Mouse (Mus musculus) right cerebral cortex, postnatal 25 days (tissue): ENCODE measurements at regions not wholly inside any gene's neighbourhood (a gene's known extent, or its start where the extent isn't known, plus 50 kb on each side); places are given as distances from the start of the nearest gene placed in this dataset.

Source experiments
- DNase-seq: peaks from one replicate; pipeline ENCODE4 v3.0.0; 2022

DNA sequence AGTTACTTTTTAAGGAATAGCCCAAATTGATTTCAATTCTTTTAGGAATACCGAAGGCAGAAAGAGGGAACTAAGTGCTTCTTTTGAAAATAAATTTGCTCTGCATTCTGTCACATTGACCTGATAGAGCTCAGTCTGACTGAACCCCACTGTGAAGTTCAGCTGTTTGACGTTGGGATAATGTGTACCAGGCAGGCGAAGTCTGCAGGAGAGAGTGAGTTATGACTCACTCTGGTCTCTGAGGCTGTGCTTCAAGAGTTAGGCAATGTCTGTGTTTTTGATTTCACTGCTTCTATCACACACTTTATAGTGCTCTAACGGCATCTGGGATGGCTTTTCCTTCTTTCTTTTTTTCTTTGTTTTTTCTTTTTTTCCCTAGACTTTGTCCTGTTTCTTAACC, 283.5 kb downstream of the Naf1 start:
- no peak for DNase-seq

DNA sequence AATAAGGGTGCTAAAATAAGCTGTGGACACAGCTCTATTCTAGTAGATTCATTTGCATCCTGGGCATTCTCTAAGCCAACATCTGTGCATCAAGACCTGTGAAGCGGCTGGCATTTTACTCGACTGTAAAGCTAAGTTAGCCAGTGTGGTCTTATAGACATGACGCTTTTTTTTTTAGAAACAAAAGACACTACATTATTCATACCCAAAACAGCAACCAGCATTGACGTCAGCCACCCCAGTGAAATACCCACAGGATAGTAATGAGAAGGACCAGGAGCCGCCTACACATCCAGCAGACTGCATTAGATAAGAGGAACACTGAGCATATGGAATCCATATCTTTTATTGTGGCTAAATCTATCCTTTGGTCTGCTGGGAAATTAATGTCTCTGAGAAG, 321.7 kb downstream of the Naf1 start:
- DNase-seq: peak; percentile 61

DNA sequence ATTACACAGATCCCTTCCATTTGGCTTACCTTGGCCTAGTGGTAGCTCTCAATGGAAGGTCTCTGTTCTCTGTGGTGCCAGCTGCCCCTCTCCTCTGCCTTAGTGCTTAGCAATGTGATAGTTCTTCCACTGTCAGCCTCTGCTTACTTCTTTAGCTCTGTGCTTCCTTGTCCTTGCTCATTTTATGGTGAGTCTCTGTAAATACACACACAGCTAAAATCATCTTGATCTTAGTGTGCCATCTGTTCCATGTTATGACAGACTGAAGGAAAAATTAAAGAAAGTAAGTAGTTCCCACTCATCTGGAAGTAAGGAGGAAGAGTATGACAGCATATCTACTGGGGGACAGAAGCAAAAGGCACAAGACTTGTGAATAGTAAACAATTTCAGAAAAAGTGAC, 324.4 kb upstream of the Nat3 start:
- DNase-seq: no peak

DNA sequence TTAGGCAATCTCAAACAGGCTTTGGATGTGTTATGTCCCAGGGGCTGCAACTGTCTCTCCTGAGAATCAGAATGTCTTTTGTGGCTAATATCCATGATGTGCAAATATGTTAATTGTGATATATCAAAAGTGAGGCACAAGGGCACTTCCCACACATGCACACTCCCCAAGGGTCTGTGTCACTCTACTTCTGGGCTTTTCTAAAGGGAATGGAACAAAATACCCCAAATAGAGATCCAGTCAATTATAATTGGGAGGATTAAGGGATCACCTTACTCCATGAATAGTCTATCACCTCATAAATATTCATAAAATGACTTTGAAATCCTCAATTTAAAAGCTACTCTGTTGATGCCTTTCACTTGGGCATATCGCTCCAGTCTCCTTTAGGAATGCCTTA, 317.6 kb upstream of the Nat3 start:
- DNase-seq: no peak

DNA sequence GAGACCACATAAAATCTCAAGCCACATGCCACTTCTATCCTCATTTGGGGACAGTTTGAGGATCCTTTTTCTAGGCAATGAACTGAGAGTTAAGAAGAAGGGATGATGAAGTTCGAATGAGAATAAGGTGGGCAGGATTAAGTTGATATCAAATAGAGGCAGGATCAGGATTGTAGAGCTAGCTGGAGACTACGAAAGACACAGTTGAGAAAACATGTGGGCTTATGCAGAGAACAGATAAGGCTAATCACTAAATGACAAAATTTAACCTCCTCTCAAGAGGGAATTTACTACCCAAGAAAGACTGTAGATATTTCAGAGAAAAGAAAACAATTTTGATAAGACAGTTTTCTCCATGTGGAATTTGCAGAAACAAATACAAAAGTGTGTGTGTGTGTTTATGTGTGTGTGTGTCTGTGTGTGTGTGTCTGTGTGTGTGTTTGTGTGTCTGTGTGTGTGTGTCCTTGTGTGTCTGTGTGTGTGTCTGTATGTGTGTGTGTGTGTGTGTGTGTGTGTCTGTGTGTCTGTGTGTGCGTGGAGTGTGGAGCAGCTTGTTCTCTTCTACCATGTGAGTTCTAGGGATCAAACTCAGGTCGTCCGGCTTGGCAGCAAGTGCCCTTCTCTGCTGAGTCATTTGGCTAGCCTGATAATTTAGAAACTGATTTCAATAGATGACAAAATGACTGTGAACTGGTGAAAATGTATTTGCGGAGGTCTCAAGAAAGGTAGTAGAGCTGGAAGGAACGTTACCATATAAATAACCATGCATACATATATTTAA, 291.5 kb upstream of the Nat3 start:
- DNase-seq: no peak

DNA sequence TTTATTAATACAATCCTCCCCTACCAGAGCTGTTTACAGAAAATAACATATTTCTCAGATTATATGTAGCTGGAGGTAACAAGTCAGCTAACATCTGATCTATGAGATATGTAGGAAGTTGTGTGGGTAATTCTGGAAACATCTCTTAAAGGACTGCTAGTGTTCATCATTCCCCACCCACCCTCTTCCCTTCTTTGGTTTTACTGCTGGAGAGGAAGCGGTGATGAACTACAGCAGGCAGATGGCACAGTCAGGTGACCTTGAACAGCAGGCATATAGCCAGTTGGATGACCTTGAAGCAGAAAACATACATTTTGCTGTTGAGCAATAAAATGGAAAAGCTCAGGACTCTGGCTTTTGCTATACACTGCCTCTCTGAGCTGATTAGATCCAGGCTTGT, 284.7 kb upstream of the Nat3 start:
- no peak for DNase-seq

DNA sequence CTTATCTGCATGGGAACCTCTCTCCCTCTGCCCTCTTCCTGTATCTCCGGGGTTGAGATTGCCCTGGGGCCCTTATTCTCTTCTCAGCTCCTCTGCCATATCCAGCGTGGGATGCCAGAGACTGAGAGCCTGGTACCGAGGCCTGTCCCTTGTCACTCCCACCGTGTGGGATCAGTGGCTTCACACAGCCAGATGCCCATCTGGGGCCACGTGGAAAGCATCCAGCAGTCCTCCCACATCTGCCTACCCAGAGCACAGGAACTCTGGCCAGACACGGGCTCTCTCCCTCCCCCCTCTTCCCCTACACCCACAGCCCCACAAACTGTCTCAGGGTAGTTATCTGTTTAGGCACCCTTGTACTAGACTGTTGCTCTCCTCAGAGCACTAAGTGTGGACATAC, 244.9 kb upstream of the Nat3 start:
- no peak for DNase-seq

DNA sequence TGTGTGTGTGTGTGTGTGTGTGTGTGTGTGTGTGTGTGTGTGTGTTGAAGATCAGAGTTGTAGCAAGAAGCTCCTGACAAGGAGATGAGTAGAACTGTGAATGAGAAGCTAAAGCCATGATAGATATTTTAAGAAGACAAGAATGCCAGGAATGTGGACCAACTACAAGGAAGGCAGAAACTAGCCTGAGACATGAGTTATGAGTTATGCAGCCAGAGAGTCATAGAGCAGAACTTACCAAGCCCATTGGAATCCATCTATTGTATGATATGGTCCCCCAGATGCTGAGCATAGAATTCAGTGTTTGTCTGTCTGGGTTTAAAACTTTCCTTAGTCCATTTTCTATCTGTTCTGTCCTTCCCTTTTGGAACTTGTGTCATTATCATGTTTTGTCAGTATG, 244.2 kb upstream of the Nat3 start:
- no peak for DNase-seq

DNA sequence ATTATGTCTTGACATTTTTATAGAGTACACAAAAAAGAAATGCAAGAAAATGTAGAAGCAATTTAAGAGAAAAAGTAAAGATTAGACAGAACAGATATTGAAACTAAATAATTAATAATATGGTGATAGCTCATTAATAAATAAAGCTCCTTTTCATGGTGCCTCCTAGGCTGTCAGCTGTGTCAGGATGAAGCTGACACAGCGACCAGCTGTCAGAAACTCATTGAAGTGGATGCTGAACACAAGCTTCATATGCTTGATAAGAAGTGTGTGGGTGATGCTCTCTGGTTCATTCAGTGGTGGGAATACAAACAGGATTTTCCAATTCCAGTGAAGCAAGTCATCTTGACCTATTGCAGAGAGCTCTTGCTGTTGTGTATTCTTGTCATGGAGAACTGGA, 213.2 kb upstream of the Nat3 start:
- DNase-seq: no peak

DNA sequence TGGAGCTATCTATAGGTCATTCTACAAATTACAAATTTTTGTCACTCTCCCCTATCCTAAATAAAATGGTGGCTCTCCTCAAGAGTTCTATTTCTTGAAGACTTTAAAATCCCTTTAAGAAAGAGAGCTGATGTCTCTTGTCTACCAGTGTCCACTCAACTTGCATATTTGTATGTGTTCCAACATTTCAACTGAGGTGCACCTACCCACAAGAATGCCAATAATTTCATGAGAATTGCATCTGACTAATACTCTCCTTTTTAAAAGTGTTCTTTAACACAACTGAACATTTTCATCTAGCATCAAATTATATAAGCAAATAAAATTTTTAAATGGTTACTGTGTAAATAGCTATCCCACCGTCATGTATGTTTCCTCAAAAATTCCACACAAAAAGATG, 206.3 kb upstream of the Nat3 start:
- no peak for DNase-seq

DNA sequence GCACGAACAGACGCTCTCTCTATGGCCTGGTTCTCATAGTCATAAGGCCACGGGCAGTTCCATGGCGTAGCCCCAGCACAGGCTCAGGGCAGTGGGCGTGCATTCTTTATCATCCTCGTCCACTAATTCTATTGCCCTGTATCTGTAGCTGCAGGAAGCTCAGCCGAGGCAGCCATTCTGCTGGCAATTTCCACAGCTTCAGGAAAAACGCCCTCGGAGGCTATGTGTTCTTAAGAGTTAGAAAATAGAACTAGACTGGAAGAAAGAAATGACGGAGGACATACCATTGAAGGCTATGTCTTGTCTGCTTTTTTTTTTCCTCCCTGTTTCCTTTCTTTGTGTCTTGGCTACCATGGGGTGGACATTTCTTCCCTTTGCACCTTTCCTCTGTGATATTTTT, 205.0 kb upstream of the Nat3 start:
- no peak for DNase-seq

DNA sequence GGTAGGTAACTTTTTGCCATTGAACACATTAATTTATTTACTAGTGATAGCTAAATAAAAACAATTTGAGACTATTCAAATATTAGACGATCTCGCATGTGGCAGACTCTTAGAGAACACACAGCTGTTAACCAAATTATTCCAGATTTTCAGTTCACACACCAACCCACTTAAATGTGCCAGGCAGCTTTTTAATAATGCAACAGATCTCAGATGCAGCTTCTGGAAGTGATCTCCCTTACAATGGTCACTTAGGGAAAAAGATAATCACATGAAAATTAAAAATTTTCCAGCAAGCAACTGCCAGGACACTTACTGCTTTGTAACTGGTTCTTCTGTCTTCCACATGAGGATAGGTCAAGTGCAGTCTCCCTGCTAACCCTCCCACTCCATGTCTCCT, 203.1 kb upstream of the Nat3 start:
- DNase-seq: no peak

DNA sequence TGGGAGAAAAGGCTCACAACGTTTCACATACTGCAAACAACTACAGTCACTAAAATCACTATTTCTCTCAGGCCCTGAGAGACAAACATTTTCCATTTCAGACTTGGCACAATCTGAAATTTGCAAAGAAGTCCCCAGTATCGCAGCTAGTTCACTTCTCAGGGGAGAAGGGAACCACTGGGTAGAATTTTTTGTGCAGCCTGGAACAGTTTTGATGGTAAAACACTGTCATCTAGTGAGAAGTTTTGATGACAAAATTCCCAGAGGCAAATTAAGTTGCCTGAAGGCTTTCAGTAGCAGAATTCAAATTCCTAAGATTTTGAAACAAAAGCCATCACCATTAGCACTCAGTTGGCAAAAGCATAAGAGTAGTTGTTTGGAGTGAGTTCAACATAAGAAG, 195.2 kb upstream of the Nat3 start:
- no peak for DNase-seq

DNA sequence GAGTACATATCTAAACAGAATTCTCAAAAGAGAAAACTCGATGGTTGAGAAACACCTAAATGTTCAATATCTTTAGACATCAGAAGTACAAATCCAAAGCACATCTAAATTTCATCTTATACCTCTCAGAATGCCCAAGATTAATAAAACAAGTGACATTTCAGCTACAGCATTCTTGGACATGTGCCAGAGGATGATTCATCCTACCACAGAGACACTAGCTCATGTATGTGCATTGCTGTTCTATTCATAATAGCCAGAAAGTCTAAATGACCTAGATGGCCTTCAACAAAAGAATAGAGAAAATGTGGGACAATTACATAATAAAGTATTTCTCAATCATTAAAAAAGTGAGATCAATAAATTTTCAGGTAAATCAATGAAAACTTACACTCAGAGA, 146.6 kb upstream of the Nat3 start:
- no peak for DNase-seq

DNA sequence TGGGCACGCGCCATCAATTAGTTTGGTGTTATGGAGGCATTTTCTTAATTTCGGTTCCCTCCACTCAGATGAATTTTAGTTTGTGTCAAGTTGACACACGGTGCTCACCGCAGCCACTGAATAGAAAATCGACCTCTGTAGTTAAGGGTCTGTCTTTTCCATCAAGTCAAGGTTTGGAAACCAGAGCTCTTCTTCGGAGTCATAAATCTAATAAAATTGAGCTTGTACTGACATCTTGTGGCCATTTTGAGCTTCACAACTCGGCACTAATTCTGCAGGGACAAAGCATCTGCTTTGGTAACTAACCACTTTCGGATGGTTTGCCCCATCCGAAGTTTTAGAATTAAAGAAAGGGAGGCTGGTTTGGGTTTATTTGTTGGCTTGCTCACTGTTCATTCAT, 117.7 kb upstream of the Nat3 start:
- no peak for DNase-seq

DNA sequence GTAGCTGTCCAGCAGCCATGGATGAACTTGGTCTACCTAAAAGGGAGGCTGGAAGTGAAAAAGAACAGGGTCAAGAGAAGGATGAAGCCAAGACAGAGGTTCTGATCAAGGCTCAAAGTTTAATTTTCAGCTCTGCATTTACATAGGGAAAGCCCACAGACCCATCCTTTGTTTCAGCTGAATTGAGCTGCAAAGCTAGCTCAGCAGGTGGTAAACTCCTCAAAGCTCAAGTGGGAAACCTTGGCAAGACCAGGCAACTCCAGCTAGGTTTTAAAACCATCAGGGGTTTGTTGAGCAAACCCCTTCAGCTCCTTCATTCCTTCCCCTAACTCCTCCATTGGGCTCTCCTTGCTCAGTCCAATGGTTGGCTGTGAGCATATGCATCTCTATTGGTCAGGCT, 108.8 kb upstream of the Nat3 start:
- no peak for DNase-seq

DNA sequence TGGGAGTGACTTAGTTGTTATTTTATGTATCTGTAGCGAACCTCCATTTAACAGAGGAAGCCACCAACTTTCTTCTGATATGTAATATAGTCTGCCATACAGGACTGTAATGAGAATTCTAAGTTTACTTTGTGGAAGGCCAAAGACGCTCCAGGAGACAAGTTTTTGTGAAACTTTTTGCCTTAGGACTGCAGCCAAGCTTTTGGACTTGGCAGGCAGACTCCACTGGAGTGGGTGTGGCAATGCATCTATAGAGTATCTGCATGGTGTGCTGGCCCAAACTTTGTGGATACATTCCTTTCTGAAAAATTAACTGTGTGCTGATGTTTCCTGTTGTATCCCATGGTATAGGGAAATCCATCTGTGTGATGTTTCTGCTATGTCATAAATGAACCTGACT, 101.1 kb upstream of the Nat3 start:
- DNase-seq: no peak
